Mouse (Mus musculus) c-Kit-negative CD71-positive TER-119-positive erythroid progenitor cells, embryonic 14.5 days (primary cell): ENCODE data around the gene Cdyl2.

ENCODE experiments used
- DNase-seq: peaks from one replicate; pipeline ENCODE4 v3.0.0-alpha.2; 2013; ENCODE audit warnings: low read depth, low spot score

The Cdyl2 gene

DNA sequence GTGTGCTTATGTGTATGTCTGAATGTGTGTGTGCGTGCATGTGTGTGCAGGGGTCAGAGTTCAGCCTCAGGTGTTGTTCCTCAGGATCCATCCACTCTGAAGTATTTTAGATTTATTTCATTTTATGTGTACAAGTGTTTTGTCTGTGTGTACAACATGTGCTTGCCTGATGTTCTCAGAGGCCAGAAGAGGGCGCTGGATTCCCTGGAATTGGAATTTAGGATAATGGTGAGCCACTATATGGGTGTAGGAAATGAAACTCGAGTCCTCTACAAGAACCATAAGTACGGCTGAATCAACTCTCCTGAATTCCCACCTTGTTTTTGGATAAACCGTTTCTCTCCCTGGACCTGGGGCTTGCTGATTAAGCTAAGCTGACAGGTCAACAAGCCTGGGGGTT, 61.2 kb downstream of the Cdyl2 start:
- no peak for DNase-seq

DNA sequence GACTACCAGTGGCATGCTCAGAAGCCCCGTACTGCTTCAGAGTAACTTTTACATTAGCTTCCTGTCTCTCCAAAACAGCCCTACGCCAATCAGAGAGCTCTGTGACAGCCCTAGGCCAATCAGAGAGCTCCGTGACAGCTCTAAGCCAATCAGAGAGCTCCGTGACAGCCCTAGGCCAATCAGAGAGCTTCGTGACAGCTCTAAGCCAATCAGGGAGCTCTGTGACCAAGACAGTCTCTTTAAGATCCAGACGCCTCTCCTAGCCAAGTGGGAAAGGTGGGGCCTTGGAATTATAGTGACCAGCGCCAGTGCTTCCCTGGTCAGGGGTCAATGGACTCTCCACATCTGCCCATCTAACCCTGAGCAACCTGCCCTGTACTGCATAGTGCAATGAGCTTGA, 62.2 kb downstream of the Cdyl2 start:
- DNase-seq = no peak

DNA sequence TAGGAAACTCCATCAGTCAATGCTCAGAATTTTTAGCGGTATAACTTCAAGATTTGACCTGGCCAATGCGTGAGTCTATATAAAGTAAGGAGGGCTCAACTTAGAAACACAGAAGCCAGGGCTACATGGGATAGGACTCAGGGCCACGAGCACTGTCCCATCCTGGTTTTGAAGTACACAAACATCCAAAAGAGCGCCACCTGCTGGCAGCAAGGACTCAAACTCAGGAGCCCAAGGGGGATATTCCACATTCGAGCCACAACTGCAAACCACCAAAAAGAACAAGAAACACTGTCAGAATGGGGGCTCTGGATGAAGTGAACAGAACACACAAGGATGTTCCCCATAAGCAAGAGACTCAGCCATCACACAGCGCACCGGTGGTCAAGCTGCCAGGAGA, 63.8 kb downstream of the Cdyl2 start:
- no peak for DNase-seq

DNA sequence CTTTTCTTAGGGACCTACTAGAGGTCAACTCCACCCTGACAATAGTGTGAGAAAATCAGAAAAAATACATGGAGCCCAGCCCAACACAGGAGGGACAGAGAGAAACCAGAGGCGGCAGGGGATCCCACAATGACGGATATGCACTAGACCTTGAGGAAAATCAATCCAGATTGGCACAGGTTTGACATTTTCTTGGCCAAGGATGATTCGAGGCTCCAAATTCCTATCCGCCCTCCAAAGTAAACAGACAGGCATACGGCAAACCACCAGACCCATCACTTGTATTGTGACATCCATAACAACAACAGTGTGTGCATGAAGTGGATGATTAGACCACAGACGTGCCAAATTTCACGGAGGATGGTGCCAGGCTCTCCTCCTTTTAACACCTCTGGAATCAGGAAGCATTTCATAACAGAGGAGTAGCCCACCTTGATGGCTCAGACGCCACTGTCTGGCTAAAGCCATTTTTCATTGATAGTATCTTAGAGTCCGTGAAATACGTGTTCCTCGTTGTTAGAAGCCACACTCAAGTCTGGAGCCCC, 65.9 kb downstream of the Cdyl2 start:
- DNase-seq = no peak

DNA sequence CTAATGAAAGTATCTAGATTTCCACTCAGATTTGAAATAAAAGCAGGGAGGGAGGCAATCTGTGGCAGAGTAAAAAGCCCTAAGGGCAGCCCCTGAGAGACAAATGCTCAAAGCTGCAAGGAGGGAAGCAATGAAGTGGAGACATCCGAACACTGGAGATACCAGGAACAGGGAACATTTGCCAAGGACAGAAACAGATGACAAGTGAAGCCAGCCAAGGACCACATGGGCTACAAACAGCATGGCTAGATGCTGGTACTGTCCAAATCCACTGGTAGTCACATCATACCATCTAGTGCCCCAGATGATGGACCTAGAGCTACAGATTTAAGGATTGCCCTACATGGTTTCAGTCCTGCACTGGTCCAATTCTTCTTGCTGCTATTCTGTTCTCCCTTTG, 71.3 kb downstream of the Cdyl2 start:
- DNase-seq = no peak

DNA sequence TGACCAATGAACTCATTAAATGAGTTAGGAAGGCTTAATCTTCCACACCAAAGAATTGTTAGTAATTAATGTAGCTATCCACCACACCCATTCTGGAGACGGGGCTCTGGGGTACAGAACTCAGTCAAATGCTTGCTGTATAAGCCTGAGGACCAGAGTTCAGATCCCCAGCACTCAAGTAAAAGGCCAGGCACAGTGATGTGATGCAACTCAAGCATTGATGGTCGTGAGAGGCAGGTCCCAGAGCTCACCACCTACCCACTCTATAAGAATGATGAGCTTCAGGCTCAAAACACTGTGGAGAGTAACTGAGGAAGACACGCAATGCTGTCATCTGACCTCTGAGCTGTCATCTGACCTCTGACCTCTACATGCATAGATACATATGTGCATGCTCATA, 76.0 kb downstream of the Cdyl2 start:
- no peak for DNase-seq

DNA sequence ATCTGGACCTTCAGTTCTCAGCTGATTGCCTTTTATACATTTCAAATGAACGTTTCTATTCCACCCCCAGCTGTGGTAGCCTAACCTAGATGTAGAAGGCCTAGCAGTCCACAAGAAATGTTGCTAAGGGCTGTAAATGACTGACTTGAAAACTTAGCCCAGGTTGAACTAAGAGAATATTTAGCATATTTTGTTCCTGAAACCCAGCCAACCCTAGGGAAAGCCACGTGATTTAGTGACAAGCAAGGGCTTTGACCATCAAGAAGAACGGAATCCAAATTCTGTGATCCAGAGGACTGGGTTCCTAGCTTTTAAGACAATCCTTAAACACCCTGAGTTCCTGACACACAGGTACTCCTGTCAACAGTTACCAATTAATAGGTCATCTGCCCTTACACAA, 77.9 kb downstream of the Cdyl2 start:
- DNase-seq = no peak

DNA sequence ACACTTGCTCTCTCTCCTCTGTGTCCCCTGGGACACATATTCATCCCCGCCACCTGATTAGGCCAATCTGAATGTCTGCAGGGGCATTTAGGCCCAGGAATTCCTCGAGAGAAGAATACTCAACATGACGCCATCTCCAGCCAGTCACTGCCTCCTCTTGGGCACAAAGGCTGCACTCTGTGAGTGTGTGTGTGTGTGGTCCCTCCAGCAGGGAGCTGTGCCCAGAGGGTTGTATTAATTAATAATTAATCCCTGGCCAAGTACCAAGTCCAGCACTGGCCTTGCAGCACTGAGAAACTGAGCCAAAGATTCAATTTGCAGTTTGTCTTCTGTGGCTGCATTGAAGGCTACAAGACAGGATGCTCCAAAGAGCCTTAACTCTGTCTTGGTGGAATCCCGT, 79.8 kb downstream of the Cdyl2 start:
- DNase-seq = no peak

DNA sequence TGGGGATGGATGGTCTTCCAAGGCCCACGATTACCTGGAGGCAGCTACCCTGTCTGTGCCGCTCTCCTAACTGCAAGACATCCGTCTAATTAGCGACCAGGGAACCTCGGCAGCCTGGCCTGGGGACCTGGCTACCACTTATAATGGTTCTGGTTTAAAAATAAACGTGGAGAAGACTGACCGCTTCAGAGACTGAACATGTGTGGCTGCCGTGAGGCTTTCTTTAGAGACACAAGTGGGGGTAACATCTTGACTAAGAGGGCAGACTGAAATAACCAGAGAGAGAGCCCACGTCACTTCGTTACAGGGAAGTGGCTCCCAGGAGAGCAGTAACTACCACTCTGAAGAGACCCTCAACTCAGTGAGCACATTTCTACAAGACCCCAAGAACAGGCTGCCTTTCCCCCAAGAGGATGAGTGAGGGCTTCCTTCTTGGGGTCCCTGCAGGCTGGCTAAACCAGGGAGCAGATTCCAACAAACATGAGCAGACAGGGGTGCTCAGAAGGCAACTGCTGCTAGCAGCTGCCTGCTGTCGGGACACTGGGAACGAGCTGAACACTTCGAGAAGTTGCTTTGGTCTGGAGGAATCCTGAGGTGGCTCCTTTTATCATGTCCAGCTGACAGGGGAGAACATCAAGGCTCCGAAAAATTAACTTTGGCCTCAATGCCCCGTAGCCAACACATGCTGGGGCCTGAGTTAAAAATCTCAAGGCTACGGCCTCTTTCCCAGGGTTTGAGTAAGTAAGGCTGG, 82.6 kb downstream of the Cdyl2 start:
- DNase-seq = no peak

DNA sequence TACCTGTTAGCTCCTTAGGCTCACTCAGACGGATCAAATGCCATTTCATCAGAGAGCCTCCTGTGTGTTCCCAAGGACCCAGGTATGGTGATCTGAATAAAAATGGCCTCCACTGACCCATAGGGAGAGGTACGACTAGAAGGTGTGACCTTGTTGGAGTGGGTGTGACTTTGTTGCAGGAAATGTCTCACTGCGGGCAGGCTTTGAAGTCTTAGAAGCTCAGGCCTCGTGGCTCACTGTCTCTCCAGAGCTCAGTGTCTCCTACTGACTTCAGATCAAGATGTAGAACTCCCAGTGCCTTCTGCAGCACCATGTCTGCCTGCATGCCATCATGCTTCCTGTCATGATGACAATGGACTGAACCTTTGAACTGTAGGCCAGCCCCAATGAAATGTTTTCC, 87.4 kb downstream of the Cdyl2 start:
- no peak for DNase-seq

DNA sequence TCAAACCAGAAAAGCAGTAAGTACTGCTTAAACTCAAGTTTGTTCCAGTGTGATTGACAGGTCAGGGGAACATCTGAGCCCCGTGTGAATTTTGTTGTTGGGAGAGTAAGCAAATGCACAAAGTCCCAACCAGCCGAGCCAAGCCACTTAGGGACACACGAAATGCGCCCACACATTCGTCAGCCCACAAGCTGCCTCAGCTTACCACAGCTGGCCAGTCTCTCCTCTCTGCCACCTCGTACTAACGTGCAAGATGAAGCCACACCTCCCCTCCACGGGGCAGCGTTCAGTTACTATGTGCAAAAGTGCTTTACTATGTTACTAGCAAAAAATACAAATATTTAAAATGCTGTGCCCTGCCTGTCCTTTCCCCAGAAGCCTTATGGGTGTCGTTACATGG, 91.9 kb downstream of the Cdyl2 start:
- no peak for DNase-seq

DNA sequence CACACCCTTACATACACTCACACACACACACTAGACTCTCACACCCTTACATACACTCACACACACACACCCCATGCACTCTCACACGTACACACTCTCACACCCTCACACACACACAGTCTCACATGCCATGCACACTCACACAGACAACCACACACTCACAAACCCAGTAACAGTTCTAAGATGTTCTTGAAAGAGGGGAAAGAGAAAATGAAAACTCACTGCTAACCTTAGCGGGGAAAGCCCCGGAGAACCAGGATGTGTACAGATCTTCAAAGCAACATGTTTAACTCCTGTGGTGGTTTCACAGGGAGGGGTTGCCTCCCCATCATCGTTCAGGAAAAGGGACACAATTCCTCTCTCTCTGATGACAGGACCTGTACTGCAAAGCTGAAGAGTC, 94.8 kb downstream of the Cdyl2 start:
- no peak for DNase-seq

DNA sequence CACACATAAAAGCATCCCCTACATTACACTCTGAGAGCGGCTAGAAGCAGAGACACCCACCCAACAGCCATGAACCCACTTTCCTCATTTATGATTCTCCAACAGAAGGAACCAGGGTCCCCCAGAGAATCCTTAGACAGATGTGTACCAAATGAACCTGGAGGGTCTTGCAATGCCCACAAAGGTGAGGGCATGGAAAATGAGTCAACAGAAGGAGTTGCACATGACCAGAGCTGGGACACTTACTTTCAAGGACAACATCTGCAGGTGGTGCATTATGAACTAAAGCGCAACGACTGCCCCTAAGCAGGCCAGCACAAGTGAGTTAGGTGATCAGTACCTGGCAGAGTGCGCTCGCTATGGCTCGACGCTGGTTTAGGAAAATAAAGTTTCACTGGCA, 95.6 kb downstream of the Cdyl2 start:
- DNase-seq = no peak

DNA sequence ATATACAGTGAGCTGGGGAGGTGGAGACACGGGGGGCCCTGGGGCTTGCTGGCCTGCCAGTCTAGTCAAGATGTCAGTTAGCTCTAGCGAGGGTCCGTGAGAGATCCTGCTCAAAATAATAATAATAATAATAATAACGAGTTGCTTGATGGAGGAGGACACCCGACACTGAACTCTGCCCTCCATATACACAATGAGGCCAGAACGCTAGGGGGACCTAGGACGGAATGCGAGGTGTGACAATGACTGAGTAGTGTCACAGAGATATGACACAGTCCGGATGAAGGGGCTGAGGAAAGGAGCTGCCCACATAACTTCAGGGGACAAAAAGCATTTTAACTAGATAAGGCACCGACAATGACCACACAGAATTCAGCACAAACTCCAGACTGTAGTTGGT, 96.4 kb downstream of the Cdyl2 start:
- no peak for DNase-seq

DNA sequence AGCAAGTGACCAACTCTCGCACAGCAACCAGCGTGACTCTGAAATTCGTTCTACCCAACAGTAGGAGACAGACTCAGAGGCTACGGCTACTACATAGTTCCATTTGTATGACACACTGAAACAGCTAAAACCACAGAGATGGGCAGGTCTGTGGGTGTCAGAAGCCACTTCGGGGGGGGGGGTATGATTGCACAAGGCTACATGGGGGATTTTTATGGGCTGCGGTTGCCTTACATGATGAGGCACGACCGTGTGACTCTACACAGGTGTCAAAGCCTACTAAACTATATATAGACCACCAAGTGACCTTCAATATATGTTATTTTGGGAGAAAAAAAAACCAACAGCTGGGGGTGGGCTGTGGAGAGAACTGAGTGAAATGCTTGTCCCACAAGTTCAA, 96.8 kb downstream of the Cdyl2 start:
- DNase-seq = no peak

DNA sequence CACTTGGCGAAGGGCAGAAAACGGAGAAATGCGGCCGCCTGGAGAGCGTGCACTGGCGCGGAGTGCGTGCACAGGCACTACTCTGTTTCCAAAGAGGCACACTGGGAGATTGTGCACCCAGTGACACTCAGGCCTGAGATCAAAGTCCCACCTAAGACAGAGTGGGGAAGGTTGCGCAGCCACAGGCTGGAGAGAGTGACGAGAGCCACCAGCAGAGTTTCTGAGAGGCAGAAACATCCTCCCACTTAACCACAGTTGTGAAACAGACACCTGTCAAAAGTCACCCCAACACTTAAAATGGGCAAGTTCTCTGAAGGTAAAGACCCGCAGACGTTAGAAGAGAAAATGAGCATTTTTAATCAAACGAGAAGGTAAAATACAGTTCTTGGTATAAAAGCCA, 97.5 kb downstream of the Cdyl2 start:
- DNase-seq = no peak

DNA sequence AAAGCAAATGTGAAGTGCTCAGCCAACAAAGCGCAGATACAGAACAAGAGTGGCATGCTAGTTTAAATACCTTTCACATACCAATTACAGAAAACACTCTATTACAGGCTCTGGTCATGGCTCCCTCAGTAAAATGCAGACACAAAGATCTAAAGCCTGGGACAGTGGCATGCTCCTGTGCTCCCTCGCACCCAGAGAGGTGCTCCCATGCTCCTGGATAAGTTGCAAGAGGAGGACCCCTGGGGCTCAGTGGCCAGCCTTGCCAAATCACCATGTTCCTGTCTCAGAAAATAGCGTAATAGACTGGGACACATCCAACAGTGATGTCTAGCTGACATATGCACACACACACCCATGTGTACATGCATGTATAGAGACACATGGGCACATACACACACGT, 98.4 kb downstream of the Cdyl2 start:
- DNase-seq = no peak

DNA sequence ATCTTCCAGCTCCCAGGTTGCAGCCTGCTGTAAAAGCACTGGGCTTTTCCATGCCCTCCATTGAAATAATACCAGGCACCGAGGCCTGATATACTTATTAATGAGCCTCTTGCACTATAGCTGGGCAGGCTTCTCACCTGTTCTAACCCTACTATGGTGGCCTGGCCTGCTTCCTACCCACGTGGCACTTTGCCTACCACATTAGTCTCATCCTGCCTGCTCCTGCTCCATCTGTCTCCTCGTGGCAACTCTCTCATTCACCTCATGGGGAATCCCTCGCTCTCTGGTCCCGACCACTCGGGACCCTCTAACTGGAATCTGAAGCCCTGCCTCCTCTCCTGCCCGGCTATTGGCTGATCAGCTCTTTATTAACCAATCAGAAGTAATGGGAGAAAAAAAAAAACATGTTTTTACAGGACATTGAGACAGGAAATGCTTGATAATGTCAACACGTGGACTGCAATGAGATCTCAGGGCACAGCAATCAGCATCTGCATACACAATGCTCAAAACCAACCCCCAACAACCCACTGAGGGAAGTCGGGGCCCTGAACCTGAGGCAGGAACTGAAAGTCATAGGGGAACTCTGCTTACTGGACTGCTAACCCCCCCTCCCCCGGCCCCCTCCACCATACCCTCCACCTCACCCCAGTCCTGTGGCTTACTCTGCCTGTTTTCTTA, 99.2 kb downstream of the Cdyl2 start:
- no peak for DNase-seq

DNA sequence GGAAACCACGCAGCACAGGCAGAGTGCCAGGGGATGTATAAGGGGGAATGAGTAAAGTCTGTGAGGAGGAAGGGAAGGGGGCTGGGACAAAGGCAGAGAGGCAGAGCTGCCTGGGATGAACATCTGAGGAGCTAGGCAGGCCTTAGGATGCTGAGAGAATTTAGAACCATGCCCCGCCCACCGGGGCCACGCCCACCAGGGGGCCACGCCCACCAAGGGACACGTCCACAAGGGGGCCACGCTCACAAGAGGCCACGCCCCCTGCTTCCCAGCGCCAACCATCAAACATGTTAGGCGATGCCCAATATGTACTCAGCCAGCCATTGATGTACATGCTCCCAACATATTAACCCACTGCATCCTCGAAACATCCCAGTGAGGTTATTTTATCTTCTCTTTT, 102.7 kb downstream of the Cdyl2 start:
- no peak for DNase-seq

DNA sequence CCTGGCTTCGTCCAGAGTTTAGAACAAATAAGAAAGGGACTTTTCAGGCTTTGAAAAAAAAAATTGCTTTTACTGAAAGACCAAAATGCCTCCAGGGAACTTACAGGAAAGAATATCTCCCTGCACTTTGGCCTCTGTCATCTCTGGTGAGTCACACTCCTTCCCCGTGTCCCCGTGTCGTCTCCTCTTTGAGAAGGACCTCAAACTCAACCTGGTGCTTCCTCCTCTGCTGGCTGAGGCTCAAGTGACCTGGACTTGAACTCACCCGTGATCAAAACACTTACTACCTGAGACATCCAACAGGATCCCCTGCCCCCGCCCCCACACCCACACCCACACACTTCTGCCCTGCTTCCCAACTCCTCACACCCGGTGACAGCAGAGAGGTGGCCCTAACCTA, 103.8 kb downstream of the Cdyl2 start:
- no peak for DNase-seq

DNA sequence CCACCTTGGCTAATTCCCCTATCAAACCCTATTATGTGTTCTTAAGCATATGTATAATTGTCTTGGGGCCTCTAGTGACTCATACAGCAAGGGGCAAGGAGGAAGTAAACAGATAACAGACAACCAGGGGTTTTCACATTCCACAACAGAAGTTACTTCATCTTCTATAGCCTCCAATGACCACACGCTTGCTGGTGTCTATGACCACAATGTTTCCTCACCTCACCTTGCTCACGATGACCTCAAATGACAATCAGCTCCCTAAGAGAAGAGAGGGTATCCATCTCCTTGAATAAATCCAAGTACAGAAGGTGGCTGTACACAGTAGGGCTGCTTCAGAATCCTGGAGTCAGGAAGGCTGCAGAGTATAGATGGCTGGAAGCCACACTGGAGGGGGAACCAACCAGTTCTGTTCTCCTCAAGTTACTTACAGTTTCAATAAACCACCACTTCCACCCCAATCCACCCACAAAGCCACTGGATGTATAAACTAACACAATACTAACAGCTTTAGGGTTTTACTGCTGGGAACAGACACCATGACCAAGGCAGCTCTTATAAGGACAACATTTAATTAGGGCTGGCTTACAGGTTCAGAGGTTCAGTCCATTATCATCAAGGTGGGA, 104.8 kb downstream of the Cdyl2 start:
- DNase-seq = no peak

DNA sequence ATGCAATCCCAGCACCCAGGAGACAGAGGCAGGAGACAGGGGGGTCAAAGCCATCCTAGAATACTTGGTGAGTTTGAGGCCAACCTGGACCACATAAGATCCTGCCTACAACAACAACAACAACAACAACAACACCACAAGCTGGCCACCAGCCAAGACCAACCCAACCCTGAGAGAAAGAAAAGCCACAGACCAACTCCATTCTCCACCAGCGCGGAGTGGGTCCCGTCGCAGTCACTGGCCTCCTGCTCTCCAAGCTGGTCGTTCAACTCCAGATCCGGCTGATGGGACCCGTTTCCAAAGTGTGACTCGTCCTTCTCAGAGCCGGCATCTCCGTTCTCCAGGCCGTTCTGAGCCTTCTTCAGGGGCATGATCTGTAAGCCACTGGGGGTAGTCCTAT, 109.2 kb downstream of the Cdyl2 start:
- no peak for DNase-seq

DNA sequence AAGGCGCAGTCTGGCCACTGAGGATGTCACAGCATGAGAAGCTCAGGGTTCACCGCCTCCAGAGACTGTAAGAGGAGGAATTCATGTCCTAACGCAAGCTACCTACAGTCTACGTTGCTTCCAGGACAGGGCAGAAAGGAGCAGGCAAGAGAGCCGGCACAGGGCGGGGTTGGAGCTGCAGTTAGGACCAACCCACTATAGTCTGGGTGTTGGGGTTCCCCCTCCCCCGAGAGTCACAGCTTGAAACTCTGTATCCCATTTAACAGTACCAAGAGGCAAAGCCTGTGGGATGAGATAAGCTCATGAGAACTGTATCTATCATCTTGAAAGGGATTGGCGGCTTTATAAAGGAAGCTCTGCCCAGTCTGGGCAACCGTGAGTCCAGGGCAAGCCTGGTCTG, 110.5 kb downstream of the Cdyl2 start:
- no peak for DNase-seq
